Mouse (Mus musculus) kidney, postnatal 0 days (tissue): ENCODE results near the gene Dclk3. TPM values are rescaled to one million over a fixed set of nuclear protein-coding genes. Genes with fewer than 3 reads are reported as not detected.

Experiments
- ATAC-seq: fragments of 200-750 bp; cut with Nextera tagmentation; replicated peaks from 2 replicates; pipeline ENCODE4 v1.8.0; 2017; ENCODE audit warnings: low read depth, moderate number of reproducible peaks, moderate TSS enrichment, moderate library complexity; ENCODE audit not compliant: low FRiP score
- DNase-seq: peaks from one replicate; pipeline ENCODE4 v3.0.0-alpha.2; 2016; ENCODE audit warnings: low spot score
- H3K27ac ChIP-seq: fragments of 300-500 bp; sonication (generic); 2 replicates; pipeline ENCODE4 v1.5.1; 2014; ENCODE audit warnings: mild to moderate bottlenecking
- H3K27me3 ChIP-seq: fragments of 300-500 bp; sonication (generic); 2 replicates; pipeline ENCODE4 v1.6.1; 2014; ENCODE audit warnings: low read length, mixed read lengths; ENCODE audit not compliant: insufficient read depth
- H3K36me3 ChIP-seq: fragments of 300-500 bp; sonication (generic); 2 replicates; pipeline ENCODE4 v1.6.1; 2014; ENCODE audit warnings: low read length, mixed read lengths; ENCODE audit not compliant: insufficient read depth
- H3K4me1 ChIP-seq: fragments of 300-500 bp; sonication (generic); replicated peaks from 2 replicates; pipeline ENCODE4 v1.6.1; 2014; ENCODE audit warnings: antibody characterized with exemption, low read length, mixed read lengths; ENCODE audit not compliant: insufficient read depth
- H3K4me2 ChIP-seq: fragments of 300-500 bp; sonication (generic); 2 replicates; pipeline ENCODE4 v1.6.1; 2014; ENCODE audit warnings: mild to moderate bottlenecking, low read length, moderate library complexity, mixed read lengths
- H3K4me3 ChIP-seq: fragments of 300-500 bp; sonication (generic); replicated peaks from 2 replicates; pipeline ENCODE4 v1.5.1; 2014; ENCODE audit warnings: low read depth, low read length
- H3K9ac ChIP-seq: fragments of 300-500 bp; sonication (generic); 2 replicates; pipeline ENCODE4 v1.6.1; 2014; ENCODE audit warnings: low read depth, low read length
- H3K9me3 ChIP-seq: fragments of 300-500 bp; sonication (generic); replicated peaks from 2 replicates; pipeline ENCODE4 v1.6.1; 2016; ENCODE audit warnings: low read length, inconsistent platforms, mixed read lengths
- CTCF ChIP-seq: IDR thresholded peaks from 2 replicates; pipeline ENCODE4 v1.5.1; 2016; ENCODE audit warnings: antibody characterized with exemption, low read depth, mild to moderate bottlenecking, moderate library complexity
- WGBS: fragments of 180-500 bp; shearing (Covaris S2); extraction: QIAGEN DNeasy Blood & Tissue Kit; methylation state at CpG from one replicate; pipeline ENCODE4 v1.1.7; 2014; 5-methylcytosine and 5-hydroxymethylcytosine counted together
- polyA plus RNA-seq: library from polyadenylated mRNA; unstranded; fragments of >200 nt; fragmentation: Nextera tagmentation; extraction: Ambion mirVana; gene quantifications from 2 replicates; pipeline ENCODE4 v1.2.1, GENCODE M21; 2015

Gene Dclk3
- polyA plus RNA-seq, 1 experiment from 2014 or later = 8.6 TPM

DNA sequence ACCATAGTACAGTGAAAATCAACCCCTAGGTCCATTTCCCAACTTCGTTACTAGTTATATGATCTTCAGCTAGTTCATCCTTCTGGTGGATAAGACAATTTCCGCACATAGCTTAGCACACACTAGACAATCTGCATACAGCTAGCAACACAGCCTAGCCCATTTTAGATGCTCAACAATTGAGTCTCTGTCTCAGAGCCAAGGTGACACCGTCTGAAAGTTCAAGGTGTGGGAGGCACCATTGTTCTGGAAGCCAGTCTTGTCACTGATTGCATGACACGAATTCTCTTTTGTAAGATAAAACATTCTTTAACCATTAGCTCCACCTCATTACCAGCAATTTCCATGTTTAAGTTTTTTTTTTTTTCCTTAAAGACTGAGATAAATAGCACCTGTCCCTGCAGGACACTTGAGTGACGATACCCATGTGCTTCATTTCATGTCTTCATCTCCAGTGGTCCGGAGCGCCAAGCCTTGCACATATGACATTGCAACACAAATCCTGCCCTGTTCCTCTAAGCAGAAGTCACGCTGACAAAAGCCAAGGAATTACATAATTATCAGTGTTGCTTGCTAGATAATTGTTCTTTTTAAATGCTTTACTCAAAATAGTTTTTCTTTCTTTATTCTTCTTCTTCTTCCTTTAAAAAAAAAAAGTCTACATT lies 10.1 kb upstream of the Dclk3 start:
- H3K4me3 ChIP-seq = no peak overlapping the region
- ATAC-seq (no peak), DNase-seq (no peak)
- no peak for TF ChIP-seq CTCF
- no peaks in the 10 kb centered on the region for H3K36me3 ChIP-seq
- WGBS = 74% methylated on average over 8 of the region's 8 CpGs
- no peaks in the 10 kb centered on the region for H3K27me3 ChIP-seq
- H3K4me2 ChIP-seq = no peak overlapping the region
- H3K9me3 ChIP-seq = no peaks in the 10 kb centered on the region
- H3K27ac ChIP-seq = no peak overlapping the region
- no peaks in the 10 kb centered on the region for H3K4me1 ChIP-seq
- no peak overlapping the region for H3K9ac ChIP-seq

DNA sequence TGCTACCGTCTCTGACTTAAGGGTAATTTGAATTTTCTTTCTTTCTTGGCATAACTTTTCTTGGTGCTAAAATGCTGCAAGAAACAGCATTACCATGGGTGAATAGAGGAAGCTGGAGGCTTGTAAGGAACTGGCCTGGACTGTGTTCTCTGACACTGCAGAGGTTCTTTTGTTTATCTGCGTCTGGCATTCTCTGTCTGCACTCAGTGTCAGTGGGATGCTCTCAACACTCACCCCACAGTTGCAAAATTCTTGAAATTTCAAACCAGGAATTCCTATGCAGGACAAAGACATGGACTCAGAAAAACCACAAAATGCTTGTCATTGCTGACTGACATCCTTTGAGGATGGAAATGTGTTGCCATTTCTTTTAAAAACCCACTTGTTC lies 9.5 kb upstream of the Dclk3 start:
- DNase-seq (no peak), ATAC-seq (no peak)
- H3K9me3 ChIP-seq = no peaks in the 10 kb centered on the region
- TF ChIP-seq CTCF = no peak
- no peak overlapping the region for H3K4me2 ChIP-seq
- H3K4me3 ChIP-seq = no peak overlapping the region
- H3K9ac ChIP-seq = no peak overlapping the region
- 73% methylated on average over 2 of the region's 2 CpGs for WGBS
- H3K27ac ChIP-seq = no peak overlapping the region
- no peaks in the 10 kb centered on the region for H3K36me3 ChIP-seq
- H3K27me3 ChIP-seq = no peaks in the 10 kb centered on the region
- no peaks in the 10 kb centered on the region for H3K4me1 ChIP-seq

DNA sequence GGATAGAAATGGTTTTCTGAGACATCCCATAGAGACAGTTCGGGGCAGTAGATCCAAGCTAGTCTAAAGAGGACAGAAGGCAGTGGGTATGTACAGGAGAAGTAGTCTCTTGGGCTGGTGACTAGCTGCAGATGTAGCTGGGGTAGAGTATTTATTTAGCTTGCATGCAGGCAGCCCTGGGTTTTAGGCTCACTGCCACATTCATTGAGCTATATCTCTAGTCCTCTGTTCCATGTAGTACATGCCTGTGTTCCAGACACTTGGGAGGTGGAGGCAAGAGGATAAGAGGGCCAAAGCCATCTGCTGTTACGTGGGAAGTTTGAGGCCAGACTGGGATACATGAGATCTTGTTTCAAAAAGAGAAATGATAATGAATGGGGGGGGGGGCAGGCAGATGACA lies 3.5 kb upstream of the Dclk3 start:
- Histone ChIP-seq H3K27me3 (no peaks in the 10 kb centered on the region), H3K4me3 (no peak overlapping the region), H3K4me1 (no peaks in the 10 kb centered on the region), H3K9me3 (no peaks in the 10 kb centered on the region), H3K9ac (no peak overlapping the region), H3K4me2 (no peak overlapping the region), H3K27ac (no peak overlapping the region), H3K36me3 (no peaks in the 10 kb centered on the region)
- no peak for TF ChIP-seq CTCF
- ATAC-seq = no peak
- 88% methylated on average over 2 of the region's 2 CpGs for WGBS
- no peak for DNase-seq

DNA sequence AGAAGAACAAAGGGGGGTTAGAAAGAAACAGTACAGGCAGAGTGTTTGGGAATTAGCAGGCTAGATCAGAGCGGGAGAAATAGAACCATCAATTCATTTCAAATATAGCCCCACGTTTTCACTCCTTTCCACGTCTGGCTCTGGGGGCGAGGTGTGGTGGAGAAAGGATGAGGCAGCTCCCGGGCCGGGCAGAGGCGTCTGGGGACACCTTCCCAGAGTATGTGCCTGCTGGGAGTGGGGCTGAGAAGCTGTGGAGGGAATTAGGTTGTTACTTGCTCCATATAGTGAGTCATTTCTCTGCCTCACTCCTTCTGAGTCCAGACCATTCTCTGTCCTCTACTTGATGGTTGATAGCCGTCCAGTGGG lies 938 bp downstream of the Dclk3 start:
- Histone ChIP-seq H3K4me2 (peak overlapping the region; percentile 72), H3K9me3 (no peaks in the 10 kb centered on the region), H3K9ac (0 out of 2 replicates have a peak overlapping the region, but pooled peaks have one; percentile 18), H3K4me1 (no peaks in the 10 kb centered on the region), H3K27me3 (no peaks in the 10 kb centered on the region), H3K36me3 (no peaks in the 10 kb centered on the region), H3K4me3 (peak overlapping the region; percentile 52; the same call in 1 of the 2 replicates), H3K27ac (no peak overlapping the region)
- TF ChIP-seq CTCF = no peak
- no peak for DNase-seq
- WGBS = 51% methylated on average over 8 of the region's 8 CpGs
- ATAC-seq = no peak

DNA sequence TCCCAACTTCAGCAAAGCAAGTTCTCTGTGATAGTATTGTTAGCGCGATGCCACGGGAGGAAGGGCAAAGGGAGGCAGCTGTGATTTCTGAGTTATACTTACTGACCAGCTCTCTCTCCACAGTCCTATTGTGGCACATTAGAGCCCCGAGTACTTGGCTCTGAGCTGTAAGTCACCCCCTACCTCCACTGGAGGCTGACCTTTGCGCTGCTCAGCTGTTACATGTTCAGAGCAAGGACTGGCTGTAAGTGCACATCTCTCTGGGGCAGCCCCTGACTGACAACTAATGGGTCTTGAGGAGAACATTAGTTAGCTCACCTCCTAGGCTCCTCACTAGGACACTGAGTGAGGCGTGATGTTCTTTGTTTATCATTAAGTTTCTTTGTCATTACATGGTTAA lies 1.6 kb downstream of the Dclk3 start:
- TF ChIP-seq CTCF = no peak
- Histone ChIP-seq H3K9ac (no peak overlapping the region), H3K4me3 (no peak overlapping the region), H3K27me3 (no peaks in the 10 kb centered on the region), H3K27ac (no peak overlapping the region), H3K36me3 (no peaks in the 10 kb centered on the region), H3K9me3 (no peaks in the 10 kb centered on the region), H3K4me2 (0 out of 2 replicates have a peak overlapping the region, but pooled peaks have one; percentile 72), H3K4me1 (no peaks in the 10 kb centered on the region)
- WGBS = 80% methylated on average over 6 of the region's 6 CpGs
- ATAC-seq (no peak), DNase-seq (no peak)

DNA sequence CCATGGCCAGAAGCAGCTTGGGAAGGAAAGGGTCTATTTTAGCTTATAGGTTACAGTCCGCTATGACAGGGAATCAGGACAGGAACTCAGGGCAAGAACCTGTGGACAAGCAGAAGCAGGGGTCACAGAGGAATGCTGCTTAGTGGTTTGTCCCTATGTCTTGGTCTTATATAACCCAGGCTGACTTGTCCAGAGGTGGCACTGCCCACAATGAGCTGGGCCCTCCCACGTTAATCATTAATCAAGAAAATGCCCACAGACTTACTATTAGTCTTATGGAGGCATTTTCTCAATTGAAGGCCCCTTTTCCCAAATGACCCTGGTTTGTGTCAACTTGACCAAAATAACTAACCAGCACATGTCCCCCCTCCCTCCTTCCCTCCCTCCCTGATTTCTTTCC lies 2.3 kb downstream of the Dclk3 start:
- no peak for TF ChIP-seq CTCF
- no peak for DNase-seq
- H3K9me3 ChIP-seq = no peaks in the 10 kb centered on the region
- no peak overlapping the region for H3K4me3 ChIP-seq
- H3K27me3 ChIP-seq = no peaks in the 10 kb centered on the region
- H3K36me3 ChIP-seq = no peaks in the 10 kb centered on the region
- WGBS = 85% methylated on average over 2 of the region's 2 CpGs
- no peak overlapping the region for H3K4me2 ChIP-seq
- no peak overlapping the region for H3K27ac ChIP-seq
- H3K9ac ChIP-seq = no peak overlapping the region
- ATAC-seq = peak; percentile 46; the same call in 1 of the 2 replicates
- H3K4me1 ChIP-seq = no peaks in the 10 kb centered on the region

DNA sequence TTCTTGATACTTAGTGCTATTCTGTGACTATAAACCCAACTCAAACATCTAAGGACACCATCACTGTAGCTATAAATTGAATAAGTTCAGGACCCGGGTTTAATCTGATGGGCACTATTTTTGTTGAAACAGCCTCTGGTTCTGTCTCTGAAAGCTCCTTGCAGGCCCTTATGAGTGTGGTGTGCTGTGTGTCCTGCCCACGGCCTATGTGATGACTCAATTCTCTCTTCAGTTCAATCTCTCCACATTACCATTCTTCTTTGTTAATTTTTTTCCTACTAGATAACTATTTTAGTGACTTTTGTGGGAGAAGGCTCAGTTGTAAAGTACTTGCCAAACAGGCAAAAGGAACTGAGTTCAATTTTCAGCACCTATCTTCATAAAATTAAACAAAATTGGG lies 7.3 kb downstream of the Dclk3 start:
- H3K36me3 ChIP-seq = no peaks in the 10 kb centered on the region
- no peak for TF ChIP-seq CTCF

More for the DNA sequence above, 7.3 kb downstream of the Dclk3 start:
- H3K27me3 ChIP-seq = no peaks in the 10 kb centered on the region
- no peak for ATAC-seq
- H3K4me1 ChIP-seq = no peaks in the 10 kb centered on the region
- H3K27ac ChIP-seq = no peak overlapping the region
- DNase-seq = no peak
- no peak overlapping the region for H3K4me2 ChIP-seq
- no peak overlapping the region for H3K4me3 ChIP-seq
- no peak overlapping the region for H3K9ac ChIP-seq
- no peaks in the 10 kb centered on the region for H3K9me3 ChIP-seq
- WGBS = 84% methylated on average over 2 of the region's 2 CpGs
